Mouse (Mus musculus) limb, embryonic 13.5 days (tissue): ENCODE results near the gene Wdr17. TPM values are rescaled to one million over a fixed set of nuclear protein-coding genes. Genes with fewer than 3 reads are reported as not detected.

Experiments
- ATAC-seq: fragments of 200-750 bp; cut with Nextera tagmentation; 2 replicates; pipeline ENCODE4 v1.8.0; 2017; ENCODE audit warnings: low read depth, moderate number of reproducible peaks, moderate TSS enrichment; ENCODE audit not compliant: low FRiP score
- H3K27ac ChIP-seq: fragments of 300-500 bp; sonication (generic); 2 replicates; pipeline ENCODE4 v1.5.1; 2015; ENCODE audit warnings: inconsistent platforms, mild to moderate bottlenecking, moderate library complexity
- H3K27me3 ChIP-seq: fragments of 300-500 bp; sonication (generic); 2 replicates; pipeline ENCODE4 v1.6.1; 2015; ENCODE audit warnings: mild to moderate bottlenecking, inconsistent platforms
- H3K36me3 ChIP-seq: fragments of 300-500 bp; sonication (generic); 2 replicates; pipeline ENCODE4 v1.6.1; 2015; ENCODE audit warnings: inconsistent platforms, mild to moderate bottlenecking, moderate library complexity
- H3K4me1 ChIP-seq: fragments of 300-500 bp; sonication (generic); 2 replicates; pipeline ENCODE4 v1.6.1; 2015; ENCODE audit warnings: inconsistent platforms
- H3K4me2 ChIP-seq: fragments of 300-500 bp; sonication (generic); replicated peaks from 2 replicates; pipeline ENCODE4 v1.6.1; 2015; ENCODE audit warnings: inconsistent platforms, mild to moderate bottlenecking, moderate library complexity
- H3K4me3 ChIP-seq: fragments of 300-500 bp; sonication (generic); 2 replicates; pipeline ENCODE4 v1.5.1; 2015; ENCODE audit warnings: moderate library complexity, mild to moderate bottlenecking, inconsistent platforms
- H3K9ac ChIP-seq: fragments of 300-500 bp; sonication (generic); 2 replicates; pipeline ENCODE4 v1.6.1; 2015; ENCODE audit warnings: mild to moderate bottlenecking, inconsistent platforms
- H3K9me3 ChIP-seq: fragments of 300-500 bp; sonication (generic); 2 replicates; pipeline ENCODE4 v1.6.1; 2016; ENCODE audit warnings: inconsistent platforms
- WGBS: fragments of 180-500 bp; shearing (Covaris S2); methylation state at CpG from one replicate; pipeline ENCODE4 v1.1.7; 2015; 5-methylcytosine and 5-hydroxymethylcytosine counted together
- polyA plus RNA-seq: library from polyadenylated mRNA; unstranded; fragments of >200 nt; fragmentation: Nextera tagmentation; extraction: Ambion mirVana; gene quantifications from 2 replicates; pipeline ENCODE4 v1.2.1, GENCODE M21; 2015

Wdr17 gene
- polyA plus RNA-seq: 1.2 and 1.3 TPM in 2 replicates

DNA sequence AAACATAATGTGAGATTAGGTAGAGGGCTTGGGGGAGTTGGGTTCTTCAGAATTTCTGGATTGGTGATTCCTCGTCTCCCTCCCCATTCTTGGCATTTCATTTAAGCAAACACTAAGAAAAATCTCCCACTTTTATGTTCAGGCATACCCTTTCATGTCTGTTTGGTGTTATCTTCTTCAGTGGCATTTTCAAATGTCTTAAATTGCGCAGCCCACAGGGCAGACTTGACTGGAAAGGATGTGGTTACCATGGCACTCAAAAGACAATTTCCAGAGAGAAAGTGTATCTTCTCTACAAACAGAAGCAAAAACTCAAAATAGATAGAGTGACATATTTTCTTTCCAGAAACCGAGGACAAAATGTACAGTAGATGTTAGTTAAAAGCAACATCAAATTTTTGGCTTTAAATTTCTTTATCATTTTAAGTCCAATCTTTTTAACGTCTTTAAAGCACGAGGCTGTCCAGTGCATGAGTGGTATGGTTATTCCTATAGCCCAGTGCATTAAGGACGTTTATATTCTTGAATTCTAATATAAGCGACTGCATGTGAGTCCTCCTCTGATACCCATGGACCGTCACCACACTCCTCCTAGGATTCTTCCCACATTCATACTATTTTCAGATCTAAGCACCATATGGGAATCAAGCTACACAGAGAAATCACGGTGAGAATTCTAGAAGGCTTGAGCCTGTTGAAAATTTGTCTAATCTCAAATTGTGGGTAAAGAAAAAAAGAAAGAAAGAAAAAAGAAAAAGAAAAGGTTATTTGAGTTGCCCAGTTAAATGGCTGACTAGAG is at the start of gene Wdr17:
Gene Wdr17 (minus strand): TSS at position 198 of the 799 bp plus-strand sequence.
- Histone ChIP-seq H3K4me1 (no peaks in the 10 kb centered on the region), H3K4me3 (no peak within 1 kb of the TSS), H3K9me3 (no peaks in the 10 kb centered on the region), H3K27me3 (no peaks in the 10 kb centered on the region), H3K27ac (no peak within 1 kb of the TSS), H3K4me2 (no peak within 1 kb of the TSS), H3K9ac (no peak within 1 kb of the TSS), H3K36me3 (no peaks in the 10 kb centered on the region)
- ATAC-seq: no peak
- WGBS: 77% methylated on average over 9 of the region's 9 CpGs

DNA sequence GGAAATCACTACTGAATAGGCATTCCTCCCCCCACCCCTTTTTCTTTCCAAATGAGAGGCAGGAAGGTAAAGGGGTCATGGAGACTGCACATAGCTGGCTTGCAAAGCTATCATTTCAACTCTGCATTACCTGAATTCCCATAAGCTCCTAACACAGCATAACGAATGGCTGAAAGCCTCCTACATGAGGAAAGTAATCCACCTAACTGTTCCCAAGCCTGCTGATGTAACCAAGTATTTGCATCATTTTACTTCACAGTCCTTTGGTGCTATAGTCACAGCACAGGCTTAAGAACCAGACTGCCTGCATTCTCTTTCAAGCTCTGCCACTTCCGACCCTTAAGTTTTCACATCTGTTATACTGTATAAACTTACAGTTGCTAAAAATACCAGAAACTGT is 45.3 kb upstream of the Wdr17 start:
- no peaks in the 10 kb centered on the region for H3K9me3 ChIP-seq
- H3K4me3 ChIP-seq: no peak overlapping the region
- no peak overlapping the region for H3K4me2 ChIP-seq
- H3K36me3 ChIP-seq: no peaks in the 10 kb centered on the region
- H3K4me1 ChIP-seq: no peaks in the 10 kb centered on the region
- 53% methylated on average over 2 of the region's 2 CpGs for WGBS
- no peak overlapping the region for H3K9ac ChIP-seq
- no peak overlapping the region for H3K27ac ChIP-seq
- H3K27me3 ChIP-seq: no peaks in the 10 kb centered on the region
- peak; percentile 24; the same call in 1 of the 2 replicates for ATAC-seq

DNA sequence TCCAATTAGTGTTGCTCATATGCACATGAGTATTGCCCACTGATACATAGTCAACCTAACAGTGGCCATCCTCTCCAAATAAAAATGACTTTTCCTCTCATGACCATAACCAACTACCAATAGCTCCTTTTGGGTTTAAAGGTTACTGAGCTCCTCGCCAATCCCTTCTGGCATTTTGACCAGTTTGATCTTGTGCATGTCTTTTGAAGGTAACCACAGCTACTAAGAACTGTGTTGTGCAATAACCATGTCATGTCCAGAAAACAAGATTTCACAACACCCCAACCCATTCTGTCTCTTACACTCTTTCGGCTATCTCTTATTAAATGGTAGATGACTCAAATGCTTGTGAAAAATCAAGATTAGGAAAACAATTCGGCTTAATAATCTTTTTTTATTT is 38.0 kb upstream of the Wdr17 start:
- H3K36me3 ChIP-seq: no peaks in the 10 kb centered on the region
- WGBS: 84% methylated on average over 3 of the region's 3 CpGs

GRCm38 (mm10) chr8:54922160-54922855 is 35.3 kb upstream of the Wdr17 start:
- Histone ChIP-seq H3K4me3 (no peak overlapping the region), H3K9ac (no peak overlapping the region), H3K4me1 (no peaks in the 10 kb centered on the region), H3K27me3 (no peaks in the 10 kb centered on the region), H3K4me2 (no peak overlapping the region), H3K9me3 (no peaks in the 10 kb centered on the region), H3K27ac (no peak overlapping the region), H3K36me3 (no peaks in the 10 kb centered on the region)
- WGBS: 65% methylated on average over 2 of the region's 2 CpGs
- no peak for ATAC-seq

More for the DNA sequence above, 38.0 kb upstream of the Wdr17 start:
- Histone ChIP-seq H3K9me3 (no peaks in the 10 kb centered on the region), H3K27me3 (no peaks in the 10 kb centered on the region), H3K4me3 (no peak overlapping the region), H3K4me2 (no peak overlapping the region), H3K4me1 (no peaks in the 10 kb centered on the region), H3K9ac (no peak overlapping the region), H3K27ac (no peak overlapping the region)
- no peak for ATAC-seq

GRCm38 (mm10) chr8:54917710-54918109 is 30.7 kb upstream of the Wdr17 start:
- WGBS: 70% methylated on average over 7 of the region's 9 CpGs

GRCm38 (mm10) chr8:54912891-54913290 is 25.9 kb upstream of the Wdr17 start:
- Histone ChIP-seq H3K4me2 (no peak overlapping the region), H3K4me3 (no peak overlapping the region), H3K9me3 (no peaks in the 10 kb centered on the region), H3K27ac (no peak overlapping the region), H3K36me3 (no peaks in the 10 kb centered on the region), H3K27me3 (no peaks in the 10 kb centered on the region), H3K4me1 (no peaks in the 10 kb centered on the region), H3K9ac (no peak overlapping the region)
- WGBS: 90% methylated on average over 2 of the region's 2 CpGs
- ATAC-seq: no peak

More at GRCm38 (mm10) chr8:54917710-54918109, 30.7 kb upstream of the Wdr17 start:
- no peaks in the 10 kb centered on the region for H3K36me3 ChIP-seq
- no peak for ATAC-seq
- no peaks in the 10 kb centered on the region for H3K4me1 ChIP-seq
- H3K27ac ChIP-seq: no peak overlapping the region
- no peaks in the 10 kb centered on the region for H3K9me3 ChIP-seq
- no peak overlapping the region for H3K9ac ChIP-seq
- no peak overlapping the region for H3K4me2 ChIP-seq
- H3K27me3 ChIP-seq: no peaks in the 10 kb centered on the region
- H3K4me3 ChIP-seq: no peak overlapping the region

DNA sequence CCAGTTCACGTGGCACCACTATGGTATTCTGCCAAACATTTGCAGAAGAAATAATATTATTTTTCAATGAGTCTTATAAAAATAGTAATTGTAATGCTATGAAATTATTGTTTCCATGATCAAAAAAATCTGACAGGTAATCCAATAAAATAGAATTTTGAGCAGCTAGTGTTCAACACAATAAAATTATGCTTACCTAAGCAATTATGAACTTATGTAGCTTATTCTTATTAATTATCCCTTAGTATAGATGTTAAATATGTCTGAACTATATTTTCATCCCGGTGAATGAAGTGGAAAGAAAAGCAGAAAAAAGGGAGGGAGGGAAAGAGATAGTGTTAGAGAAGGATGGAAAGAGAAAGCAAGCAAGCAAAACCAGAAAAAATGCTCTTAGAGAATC is 12.5 kb upstream of the Wdr17 start:
- no peak overlapping the region for H3K4me3 ChIP-seq
- no peak for ATAC-seq
- H3K27me3 ChIP-seq: no peaks in the 10 kb centered on the region
- WGBS: 76% methylated on average over 2 of the region's 2 CpGs
- H3K36me3 ChIP-seq: no peaks in the 10 kb centered on the region
- H3K4me2 ChIP-seq: no peak overlapping the region
- H3K27ac ChIP-seq: no peak overlapping the region
- no peaks in the 10 kb centered on the region for H3K9me3 ChIP-seq
- no peaks in the 10 kb centered on the region for H3K4me1 ChIP-seq
- H3K9ac ChIP-seq: no peak overlapping the region

- H3K9me3 ChIP-seq: no peaks in the 10 kb centered on the region
- H3K4me2 ChIP-seq: no peak overlapping the region
- WGBS: 78% methylated on average over 2 of the region's 2 CpGs
- no peak overlapping the region for H3K4me3 ChIP-seq
- H3K36me3 ChIP-seq: no peaks in the 10 kb centered on the region
- no peaks in the 10 kb centered on the region for H3K4me1 ChIP-seq
- no peak overlapping the region for H3K27ac ChIP-seq
- no peaks in the 10 kb centered on the region for H3K27me3 ChIP-seq
- ATAC-seq: no peak
- H3K9ac ChIP-seq: no peak overlapping the region
Measured at GRCm38 (mm10) chr8:54894637-54895322, 7.8 kb upstream of the Wdr17 start.

GRCm38 (mm10) chr8:54894180-54894579 is 7.2 kb upstream of the Wdr17 start:
- no peaks in the 10 kb centered on the region for H3K36me3 ChIP-seq
- H3K27ac ChIP-seq: no peak overlapping the region
- no peak overlapping the region for H3K9ac ChIP-seq
- no peak overlapping the region for H3K4me3 ChIP-seq
- H3K9me3 ChIP-seq: no peaks in the 10 kb centered on the region
- 87% methylated on average over 1 of the region's 1 CpGs for WGBS
- no peak overlapping the region for H3K4me2 ChIP-seq
- no peaks in the 10 kb centered on the region for H3K4me1 ChIP-seq
- no peaks in the 10 kb centered on the region for H3K27me3 ChIP-seq
- no peak for ATAC-seq

DNA sequence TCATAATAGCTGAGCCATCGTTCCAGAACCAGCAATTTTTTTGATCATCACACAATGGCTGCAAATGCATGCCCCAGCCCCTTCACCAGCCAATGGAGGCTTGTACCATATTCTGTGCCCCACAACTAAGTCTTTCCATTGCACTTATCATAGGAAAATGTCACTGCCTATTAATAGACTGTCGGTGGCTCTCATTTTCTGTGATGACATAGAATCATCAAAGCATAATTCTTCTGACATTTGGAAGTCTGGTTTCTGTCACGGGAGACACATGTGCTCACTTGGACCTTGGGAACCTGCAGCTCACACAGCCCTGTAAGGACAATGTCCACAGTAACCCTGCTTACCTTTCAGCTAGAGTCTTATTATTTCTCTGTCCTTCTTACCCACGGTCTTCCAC is 424 bp downstream of the Wdr17 start:
- ATAC-seq: no peak
- H3K27ac ChIP-seq: no peak overlapping the region
- 79% methylated on average over 4 of the region's 4 CpGs for WGBS
- no peak overlapping the region for H3K9ac ChIP-seq
- no peak overlapping the region for H3K4me2 ChIP-seq
- no peaks in the 10 kb centered on the region for H3K9me3 ChIP-seq
- no peak overlapping the region for H3K4me3 ChIP-seq
- no peaks in the 10 kb centered on the region for H3K4me1 ChIP-seq
- no peaks in the 10 kb centered on the region for H3K36me3 ChIP-seq
- H3K27me3 ChIP-seq: no peaks in the 10 kb centered on the region

GRCm38 (mm10) chr8:54876458-54876857 is 10.5 kb downstream of the Wdr17 start:
- Histone ChIP-seq H3K36me3 (no peaks in the 10 kb centered on the region), H3K9me3 (no peaks in the 10 kb centered on the region), H3K4me1 (no peaks in the 10 kb centered on the region), H3K4me2 (no peak overlapping the region), H3K27me3 (no peaks in the 10 kb centered on the region), H3K27ac (no peak overlapping the region), H3K9ac (no peak overlapping the region), H3K4me3 (no peak overlapping the region)
- no peak for ATAC-seq
- 82% methylated on average over 4 of the region's 4 CpGs for WGBS

GRCm38 (mm10) chr8:54864761-54865064 is 22.3 kb downstream of the Wdr17 start:
- Histone ChIP-seq H3K9ac (no peak overlapping the region), H3K9me3 (no peaks in the 10 kb centered on the region), H3K27me3 (no peaks in the 10 kb centered on the region), H3K36me3 (no peaks in the 10 kb centered on the region), H3K27ac (no peak overlapping the region), H3K4me2 (no peak overlapping the region), H3K4me1 (no peaks in the 10 kb centered on the region), H3K4me3 (no peak overlapping the region)
- ATAC-seq: no peak
- whole genome bisulfite sequencing: 63% methylated on average over 1 of the region's 1 CpGs
